Mouse (Mus musculus) forelimb bud, embryonic 11.5 days (tissue): ENCODE data around the gene Hes6.

Source experiments
- DNase-seq: peaks from one replicate; pipeline ENCODE4 v3.0.0-alpha.2; 2012; ENCODE audit warnings: low read depth, low spot score

Hes6 gene

GRCm38 (mm10) chr1:91413898-91414594, at the start of gene Hes6:
Hes6 (minus strand) TSS chr1:91414038.
- peak; percentile 87 for DNase-seq

GRCm38 (mm10) chr1:91463336-91463995, 49.6 kb upstream of the Hes6 start:
- no peak for DNase-seq

GRCm38 (mm10) chr1:91460564-91460963, 46.7 kb upstream of the Hes6 start:
- DNase-seq: no peak

- DNase-seq: no peak
Measured at GRCm38 (mm10) chr1:91460069-91460468, 46.2 kb upstream of the Hes6 start.

- peak; percentile 100 for DNase-seq
Measured at GRCm38 (mm10) chr1:91459059-91459809, 45.4 kb upstream of the Hes6 start, which contains the start of gene Per2. Per2 (minus strand) TSS chr1:91459324.

- DNase-seq: no peak
Measured at GRCm38 (mm10) chr1:91458223-91458861, 44.5 kb upstream of the Hes6 start.

GRCm38 (mm10) chr1:91457698-91458097, 43.9 kb upstream of the Hes6 start:
- no peak for DNase-seq

- DNase-seq: no peak
Measured at GRCm38 (mm10) chr1:91457116-91457515, 43.3 kb upstream of the Hes6 start.

- DNase-seq: no peak
Measured at GRCm38 (mm10) chr1:91456301-91456801, 42.5 kb upstream of the Hes6 start.

GRCm38 (mm10) chr1:91455661-91456161, 41.9 kb upstream of the Hes6 start:
- no peak for DNase-seq

GRCm38 (mm10) chr1:91454927-91455326, 41.1 kb upstream of the Hes6 start:
- no peak for DNase-seq

- DNase-seq: no peak
Measured at GRCm38 (mm10) chr1:91454366-91454765, 40.5 kb upstream of the Hes6 start.

- no peak for DNase-seq
Measured at GRCm38 (mm10) chr1:91453932-91454331, 40.1 kb upstream of the Hes6 start.

- DNase-seq: no peak
Measured at GRCm38 (mm10) chr1:91451547-91452084, 37.8 kb upstream of the Hes6 start.

- no peak for DNase-seq
Measured at GRCm38 (mm10) chr1:91450851-91451250, 37.0 kb upstream of the Hes6 start.

- no peak for DNase-seq
Measured at GRCm38 (mm10) chr1:91448688-91449087, 34.9 kb upstream of the Hes6 start.

- no peak for DNase-seq
Measured at GRCm38 (mm10) chr1:91446511-91446910, 32.7 kb upstream of the Hes6 start.

GRCm38 (mm10) chr1:91446060-91446459, 32.2 kb upstream of the Hes6 start:
- no peak for DNase-seq

GRCm38 (mm10) chr1:91444841-91445830, 31.3 kb upstream of the Hes6 start:
- DNase-seq: no peak

GRCm38 (mm10) chr1:91442350-91442990, 28.6 kb upstream of the Hes6 start:
- DNase-seq: no peak
